Mouse (Mus musculus): ENCODE measurements at regions not wholly inside any gene's neighbourhood (a gene's known extent, or its start where the extent isn't known, plus 50 kb on each side); places are given as distances from the start of the nearest gene placed in this dataset.
A peak's percentile ranks its signal among the peaks of the same experiment; 100 is the strongest.

- DNase-seq (ENCODE audit: low spot score) (peak; percentile 24), ATAC-seq (no peak)
- Histone ChIP-seq H3K27ac (no peak overlapping the region), H3K9me3 (ENCODE audit: low read length) (no peaks in the 10 kb centered on the region), H3K4me1 (ENCODE audit: insufficient read depth, low read length) (no peaks in the 10 kb centered on the region), H3K4me2 (ENCODE audit: low read depth, low read length) (no peak overlapping the region), H3K4me3 (ENCODE audit: low read length) (no peak overlapping the region), H3K9ac (replicated peaks; ENCODE audit: low read length) (no peak overlapping the region), H3K36me3 (ENCODE audit: insufficient read depth, low read length) (no peaks in the 10 kb centered on the region), H3K27me3 (ENCODE audit: insufficient read depth, low read length) (no peaks in the 10 kb centered on the region)
- no peak for TF ChIP-seq CTCF (IDR thresholded peaks at IDR 0.05; ENCODE audit: low read depth)
- WGBS = 56% methylated on average over 10 of the region's 10 CpGs
Measured at GRCm38 (mm10) chr14:102031047-102031903, 301.5 kb downstream of the Lmo7 start.

GRCm38 (mm10) chr14:102024646-102025045 lies 294.9 kb downstream of the Lmo7 start:
- Histone ChIP-seq H3K4me1 (ENCODE audit: insufficient read depth, low read length) (no peaks in the 10 kb centered on the region), H3K4me2 (ENCODE audit: low read depth, low read length) (no peak overlapping the region), H3K27me3 (ENCODE audit: insufficient read depth, low read length) (no peaks in the 10 kb centered on the region), H3K27ac (no peak overlapping the region), H3K36me3 (ENCODE audit: insufficient read depth, low read length) (no peaks in the 10 kb centered on the region), H3K9me3 (ENCODE audit: low read length) (no peaks in the 10 kb centered on the region), H3K9ac (replicated peaks; ENCODE audit: low read length) (no peak overlapping the region), H3K4me3 (ENCODE audit: low read length) (no peak overlapping the region)
- WGBS = 77% methylated on average over 3 of the region's 3 CpGs
- ATAC-seq (no peak), DNase-seq (ENCODE audit: low spot score) (no peak)
- no peak for TF ChIP-seq CTCF (IDR thresholded peaks at IDR 0.05; ENCODE audit: low read depth)

- no peaks in the 10 kb centered on the region for H3K27me3 ChIP-seq (ENCODE audit: insufficient read depth, low read length)
- ATAC-seq (peak; percentile 74), DNase-seq (ENCODE audit: low spot score) (peak; percentile 66)
- no peak for TF ChIP-seq CTCF (IDR thresholded peaks at IDR 0.05; ENCODE audit: low read depth)
- 24% methylated on average over 8 of the region's 8 CpGs for WGBS
- H3K4me1 ChIP-seq (ENCODE audit: insufficient read depth, low read length) = no peaks in the 10 kb centered on the region
- no peaks in the 10 kb centered on the region for H3K36me3 ChIP-seq (ENCODE audit: insufficient read depth, low read length)
- no peak overlapping the region for H3K9ac ChIP-seq (replicated peaks; ENCODE audit: low read length)
- no peak overlapping the region for H3K4me3 ChIP-seq (ENCODE audit: low read length)
- H3K27ac ChIP-seq = peak overlapping the region; percentile 60
- no peaks in the 10 kb centered on the region for H3K9me3 ChIP-seq (ENCODE audit: low read length)
- 0 out of 2 replicates have a peak overlapping the region, but pooled peaks have one; percentile 16 for H3K4me2 ChIP-seq (ENCODE audit: low read depth, low read length)
Measured at GRCm38 (mm10) chr14:102020161-102020605, 290.4 kb downstream of the Lmo7 start.

GRCm38 (mm10) chr14:102019320-102019719 lies 289.6 kb downstream of the Lmo7 start:
- Histone ChIP-seq H3K4me3 (ENCODE audit: low read length) (no peak overlapping the region), H3K36me3 (ENCODE audit: insufficient read depth, low read length) (no peaks in the 10 kb centered on the region), H3K27ac (no peak overlapping the region), H3K4me2 (ENCODE audit: low read depth, low read length) (no peak overlapping the region), H3K27me3 (ENCODE audit: insufficient read depth, low read length) (no peaks in the 10 kb centered on the region), H3K4me1 (ENCODE audit: insufficient read depth, low read length) (no peaks in the 10 kb centered on the region), H3K9ac (replicated peaks; ENCODE audit: low read length) (no peak overlapping the region), H3K9me3 (ENCODE audit: low read length) (no peaks in the 10 kb centered on the region)
- no peak for DNase-seq (ENCODE audit: low spot score)
- TF ChIP-seq CTCF (IDR thresholded peaks at IDR 0.05; ENCODE audit: low read depth) = peak; percentile 23; the same call in 1 of the 2 replicates
- WGBS = 73% methylated on average over 2 of the region's 2 CpGs
- ATAC-seq = peak; percentile 27; the same call in 1 of the 2 replicates

- no peaks in the 10 kb centered on the region for H3K36me3 ChIP-seq (ENCODE audit: insufficient read depth, low read length)
- TF ChIP-seq CTCF (IDR thresholded peaks at IDR 0.05; ENCODE audit: low read depth) = no peak
- H3K27ac ChIP-seq = no peak overlapping the region
- no peak for ATAC-seq
- DNase-seq (ENCODE audit: low spot score) = no peak
- no peak overlapping the region for H3K4me3 ChIP-seq (ENCODE audit: low read length)
- no peak overlapping the region for H3K4me2 ChIP-seq (ENCODE audit: low read depth, low read length)
- no peak overlapping the region for H3K9ac ChIP-seq (replicated peaks; ENCODE audit: low read length)
- H3K9me3 ChIP-seq (ENCODE audit: low read length) = no peaks in the 10 kb centered on the region
- no peaks in the 10 kb centered on the region for H3K27me3 ChIP-seq (ENCODE audit: insufficient read depth, low read length)
- H3K4me1 ChIP-seq (ENCODE audit: insufficient read depth, low read length) = no peaks in the 10 kb centered on the region
Measured at GRCm38 (mm10) chr14:102016572-102016971, 286.8 kb downstream of the Lmo7 start.

- no peak for TF ChIP-seq CTCF (IDR thresholded peaks at IDR 0.05; ENCODE audit: low read depth)
- no peaks in the 10 kb centered on the region for H3K9me3 ChIP-seq (ENCODE audit: low read length)
- DNase-seq (ENCODE audit: low spot score) (no peak), ATAC-seq (no peak)
- no peak overlapping the region for H3K4me3 ChIP-seq (ENCODE audit: low read length)
- H3K4me2 ChIP-seq (ENCODE audit: low read depth, low read length) = no peak overlapping the region
- H3K27ac ChIP-seq = no peak overlapping the region
- H3K27me3 ChIP-seq (ENCODE audit: insufficient read depth, low read length) = no peaks in the 10 kb centered on the region
- 81% methylated on average over 13 of the region's 13 CpGs for WGBS
- H3K9ac ChIP-seq (replicated peaks; ENCODE audit: low read length) = no peak overlapping the region
- no peaks in the 10 kb centered on the region for H3K36me3 ChIP-seq (ENCODE audit: insufficient read depth, low read length)
- no peaks in the 10 kb centered on the region for H3K4me1 ChIP-seq (ENCODE audit: insufficient read depth, low read length)
Measured at GRCm38 (mm10) chr14:102014976-102015603, 285.3 kb downstream of the Lmo7 start.

- Histone ChIP-seq H3K9me3 (ENCODE audit: low read length) (no peaks in the 10 kb centered on the region), H3K9ac (replicated peaks; ENCODE audit: low read length) (no peak overlapping the region), H3K27ac (no peak overlapping the region), H3K36me3 (ENCODE audit: insufficient read depth, low read length) (no peaks in the 10 kb centered on the region), H3K4me2 (ENCODE audit: low read depth, low read length) (no peak overlapping the region), H3K4me1 (ENCODE audit: insufficient read depth, low read length) (no peaks in the 10 kb centered on the region), H3K27me3 (ENCODE audit: insufficient read depth, low read length) (no peaks in the 10 kb centered on the region), H3K4me3 (ENCODE audit: low read length) (no peak overlapping the region)
- DNase-seq (ENCODE audit: low spot score) = no peak
- no peak for ATAC-seq
- no peak for TF ChIP-seq CTCF (IDR thresholded peaks at IDR 0.05; ENCODE audit: low read depth)
- 77% methylated on average over 3 of the region's 3 CpGs for WGBS
Measured at GRCm38 (mm10) chr14:102013238-102013637, 283.5 kb downstream of the Lmo7 start.

Data from hindbrain, postnatal 0 days (tissue).